Mouse (Mus musculus): ENCODE measurements around the gene Sf3b6. TPM values are rescaled to one million over a fixed set of nuclear protein-coding genes. Genes with fewer than 3 reads are reported as not detected.

Sf3b6 gene
- total RNA-seq, 2 experiments from 2014 or later, result 95.6 to 98.8 TPM

GRCm38 (mm10) chr12:4873531-4873930 lies 56.2 kb downstream of the Sf3b6 start:
- intact Hi-C loops (cut with DNase I), result no loop called here
- no peak for DNase-seq (ENCODE audit: extremely low spot score in 1 of 2, low spot score in 2 of 2)

DNA sequence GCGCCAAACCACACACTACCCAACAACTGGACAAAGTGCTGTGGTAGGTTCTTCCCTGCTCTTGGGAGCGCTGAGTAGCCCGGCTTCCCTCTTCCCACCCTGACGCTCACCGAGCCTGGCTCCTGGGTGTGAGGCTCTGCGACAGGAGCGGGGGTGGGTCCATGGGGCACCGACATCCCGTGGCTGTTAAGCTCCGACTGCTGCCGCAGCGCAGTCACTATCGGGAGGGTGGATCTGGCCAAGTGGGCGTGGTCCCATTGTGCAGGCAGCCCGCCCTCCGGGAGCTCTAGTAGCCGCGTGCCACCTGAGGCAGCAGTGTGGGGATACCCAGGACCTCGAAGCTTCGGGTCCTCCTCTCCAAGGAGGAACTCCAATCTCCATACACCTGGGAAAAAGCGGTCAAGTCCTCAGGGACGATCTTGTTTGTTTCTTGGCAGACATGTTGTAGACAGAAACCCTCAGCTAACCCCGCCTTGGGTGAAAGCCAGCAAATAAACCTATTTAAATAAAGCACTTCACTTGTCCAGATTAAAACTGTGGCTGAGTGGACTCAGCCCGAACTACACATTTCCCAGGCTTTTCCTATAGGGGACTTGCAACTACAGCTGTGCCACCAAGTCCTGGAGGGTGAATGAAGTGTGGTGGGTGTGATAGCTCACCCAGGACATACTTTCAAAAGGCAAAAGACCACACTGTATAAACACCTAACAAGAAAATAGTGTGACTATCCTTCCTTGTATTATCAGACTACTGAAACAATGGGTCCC lies 57.0 kb downstream of the Sf3b6 start, which contains the start of gene Mfsd2b:
Gene Mfsd2b (minus strand): TSS at position 199 of the 767 bp plus-strand sequence.
- peak; percentile 11 to 81 for DNase-seq (ENCODE audit: extremely low spot score in 1 of 2, low spot score in 2 of 2)
- intact Hi-C loops (cut with DNase I), result no loop called here

DNA sequence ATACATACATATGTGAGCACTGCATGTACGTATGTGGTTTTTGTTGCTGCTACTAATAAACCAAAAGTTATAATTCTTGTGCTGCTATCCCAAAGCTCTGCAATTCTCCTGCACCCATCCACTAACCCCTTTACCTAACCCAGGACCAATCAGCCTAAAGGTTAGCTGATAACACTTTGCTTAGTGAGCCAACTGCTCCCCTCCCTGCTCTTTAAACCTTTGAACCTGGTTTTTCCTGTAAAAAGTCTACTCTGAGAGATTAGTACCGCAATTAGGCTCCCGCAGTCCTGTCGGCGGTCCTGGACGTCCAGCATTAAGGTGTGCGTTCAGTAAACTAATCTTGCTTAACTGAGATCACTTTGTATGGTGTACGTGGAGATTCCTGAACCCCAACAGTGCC lies 58.3 kb downstream of the Sf3b6 start:
- DNase-seq (ENCODE audit: extremely low spot score in 1 of 2, low spot score in 2 of 2), result no peak
- intact Hi-C loops (cut with DNase I), result no loop called here

Other genes with a start within 250 kb of the Sf3b6 start
- gene Itsn2, start 224.9 kb upstream of the Sf3b6 start, total RNA-seq (2021), result 10 to 100 TPM; 56.6 to 61.0 TPM
- not detected for gene Gm3625, start 224.6 kb upstream of the Sf3b6 start, total RNA-seq (2021)
- 1 to 10 TPM; 1.6 to 1.8 TPM for gene Fam228a, start 79.1 kb upstream of the Sf3b6 start, total RNA-seq (2021)
- gene Pfn4, start 48.5 kb upstream of the Sf3b6 start, total RNA-seq (2021), result 10 to 100 TPM; 13.5 to 13.9 TPM
- 10 to 100 TPM; 11.1 to 14.9 TPM for gene Fam228b, start 48.3 kb upstream of the Sf3b6 start, total RNA-seq (2021)
- 100 to 1,000 TPM; 112 to 132 TPM for gene Fkbp1b, start 24.0 kb downstream of the Sf3b6 start, total RNA-seq (2021)
- 10 to 100 TPM in 1 of 2 experiments, 1 to 10 TPM in 1; 9.8 to 11.6 TPM for gene Wdcp, start 25.8 kb downstream of the Sf3b6 start, total RNA-seq (2021)
- under 1 TPM; 0.91 to 0.94 TPM for gene Mfsd2b, start 56.8 kb downstream of the Sf3b6 start, total RNA-seq (2021)
- gene Ubxn2a, start 90.2 kb downstream of the Sf3b6 start, total RNA-seq (2021), result 10 to 100 TPM; 44.9 to 47.2 TPM
- gene Atad2b, start 99.8 kb downstream of the Sf3b6 start, total RNA-seq (2021), result 10 to 100 TPM; 26.6 to 29.4 TPM